Mouse (Mus musculus): ENCODE measurements at regions not wholly inside any gene's neighbourhood (a gene's known extent, or its start where the extent isn't known, plus 50 kb on each side); places are given as distances from the start of the nearest gene placed in this dataset.

GRCm38 (mm10) chr1:13859723-13860122 lies 2233.4 kb downstream of the 4930444P10Rik start:
- no peaks in the 10 kb centered on the region for H3K27me3 ChIP-seq
- no peaks in the 10 kb centered on the region for H3K36me3 ChIP-seq
- no peak for ATAC-seq (replicated peaks)
- no peak overlapping the region for H3K27ac ChIP-seq (replicated peaks)
- H3K4me2 ChIP-seq (replicated peaks), result no peak overlapping the region
- H3K4me1 ChIP-seq, result peaks cover 16% of the 10 kb centered on the region
- WGBS, result 71% methylated on average over 3 of the region's 3 CpGs
- H3K4me3 ChIP-seq, result no peak overlapping the region
- H3K9ac ChIP-seq (replicated peaks), result no peak overlapping the region
- H3K9me3 ChIP-seq, result no peaks in the 10 kb centered on the region

DNA sequence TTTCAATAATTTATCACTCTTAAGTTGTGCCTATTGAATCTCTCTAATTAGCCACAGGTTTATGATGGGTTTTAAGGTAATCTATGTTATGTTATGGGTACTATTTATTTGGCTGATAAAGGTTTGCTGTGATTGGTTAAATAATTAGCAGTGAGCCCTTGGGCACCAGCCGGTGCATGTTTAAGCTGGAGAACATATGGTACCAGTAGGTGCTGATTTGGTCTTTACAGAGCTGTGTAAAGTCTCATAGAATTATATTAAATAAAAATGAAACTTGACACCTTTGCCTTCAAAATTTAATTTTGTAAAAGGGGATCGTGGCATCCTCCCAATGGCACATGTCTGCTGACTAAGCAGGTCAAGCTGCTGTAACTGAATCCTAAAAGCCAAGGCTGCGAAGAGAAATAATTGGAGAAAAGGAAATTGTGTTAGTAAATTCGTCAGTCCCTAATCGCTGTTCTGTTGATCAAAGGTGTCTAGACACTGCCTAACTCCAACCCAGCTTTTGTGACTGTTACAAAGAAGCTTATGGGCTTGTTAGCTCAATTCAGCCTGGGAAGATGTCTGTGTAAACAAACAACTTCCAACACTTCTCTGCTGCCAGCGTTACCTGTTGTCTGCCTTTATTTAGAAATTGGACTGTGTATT lies 2234.6 kb downstream of the 4930444P10Rik start:
- no peak overlapping the region for H3K4me3 ChIP-seq
- H3K27ac ChIP-seq (replicated peaks), result no peak overlapping the region
- WGBS, result 14% methylated on average over 6 of the region's 6 CpGs
- ATAC-seq (replicated peaks), result peak; percentile 80
- no peak overlapping the region for H3K9ac ChIP-seq (replicated peaks)
- no peaks in the 10 kb centered on the region for H3K27me3 ChIP-seq
- peaks cover 16% of the 10 kb centered on the region for H3K4me1 ChIP-seq
- H3K9me3 ChIP-seq, result no peaks in the 10 kb centered on the region
- no peak overlapping the region for H3K4me2 ChIP-seq (replicated peaks)
- H3K36me3 ChIP-seq, result no peaks in the 10 kb centered on the region

DNA sequence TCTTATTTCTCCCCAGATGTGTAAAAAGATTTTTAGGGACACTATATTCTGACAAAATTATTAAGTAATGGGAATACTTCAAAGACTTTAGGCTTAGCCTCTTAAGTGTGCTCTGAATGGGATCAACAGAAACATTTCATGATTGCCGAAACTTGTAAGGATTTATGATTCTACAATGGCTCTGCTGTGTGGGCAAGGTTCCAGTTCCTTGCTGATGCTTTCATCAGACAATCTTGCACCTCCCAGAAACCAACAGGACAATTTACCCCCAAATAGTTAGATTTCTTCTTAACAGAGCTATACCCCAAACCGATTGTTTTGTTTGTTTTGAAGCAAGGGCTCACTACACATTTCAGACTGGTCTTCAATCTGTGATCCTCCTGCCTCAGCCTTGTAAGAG lies 2236.1 kb downstream of the 4930444P10Rik start:
- H3K4me3 ChIP-seq, result no peak overlapping the region
- no peaks in the 10 kb centered on the region for H3K27me3 ChIP-seq
- no peak overlapping the region for H3K4me2 ChIP-seq (replicated peaks)
- no peaks in the 10 kb centered on the region for H3K9me3 ChIP-seq
- WGBS, result 86% methylated on average over 2 of the region's 2 CpGs
- no peaks in the 10 kb centered on the region for H3K36me3 ChIP-seq
- peaks cover 16% of the 10 kb centered on the region for H3K4me1 ChIP-seq
- no peak overlapping the region for H3K27ac ChIP-seq (replicated peaks)
- no peak overlapping the region for H3K9ac ChIP-seq (replicated peaks)
- no peak for ATAC-seq (replicated peaks)

- Histone ChIP-seq H3K36me3 (no peaks in the 10 kb centered on the region), H3K9ac (replicated peaks) (no peak overlapping the region), H3K4me1 (no peaks in the 10 kb centered on the region), H3K4me3 (no peak overlapping the region), H3K27me3 (no peaks in the 10 kb centered on the region), H3K9me3 (no peaks in the 10 kb centered on the region), H3K27ac (replicated peaks) (no peak overlapping the region), H3K4me2 (replicated peaks) (no peak overlapping the region)
- no peak for ATAC-seq (replicated peaks)
- WGBS, result 87% methylated on average over 5 of the region's 5 CpGs
These were observed 2242.0 kb downstream of the 4930444P10Rik start for GRCm38 (mm10) chr1:13851144-13851543.

- H3K4me3 ChIP-seq, result no peak overlapping the region
- H3K9ac ChIP-seq (replicated peaks), result no peak overlapping the region
- 74% methylated on average over 4 of the region's 4 CpGs for WGBS
- no peak for ATAC-seq (replicated peaks)
- H3K27ac ChIP-seq (replicated peaks), result no peak overlapping the region
- H3K4me1 ChIP-seq, result no peaks in the 10 kb centered on the region
- H3K4me2 ChIP-seq (replicated peaks), result no peak overlapping the region
- no peaks in the 10 kb centered on the region for H3K9me3 ChIP-seq
- H3K27me3 ChIP-seq, result no peaks in the 10 kb centered on the region
- H3K36me3 ChIP-seq, result no peaks in the 10 kb centered on the region
These were observed 2244.1 kb downstream of the 4930444P10Rik start for GRCm38 (mm10) chr1:13849071-13849470.

DNA sequence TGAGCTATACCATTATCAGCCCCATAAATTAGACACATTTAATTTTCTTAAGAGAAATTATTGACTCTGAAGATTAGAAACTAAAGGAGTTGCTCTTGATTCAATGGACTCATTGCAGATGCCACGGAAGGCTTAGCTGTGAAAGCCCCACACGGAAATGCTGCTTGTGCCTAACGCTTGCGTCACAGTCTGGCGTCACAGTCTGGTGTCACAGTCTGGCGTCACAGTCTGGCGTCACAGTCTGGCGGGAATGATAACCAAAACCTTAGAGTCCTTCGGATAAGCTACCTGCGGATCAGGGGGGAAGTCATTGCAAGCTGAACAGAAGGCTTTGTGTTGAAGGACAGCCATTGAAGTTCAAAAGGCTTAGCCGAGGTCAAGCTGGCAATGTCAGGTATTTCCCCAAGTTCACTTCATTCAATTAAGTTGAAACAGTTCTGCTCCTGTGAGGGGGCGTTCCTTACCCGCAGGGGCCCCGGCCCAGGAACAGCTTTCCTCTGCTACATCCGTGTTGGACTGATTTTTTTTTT lies 2246.7 kb downstream of the 4930444P10Rik start:
- H3K4me3 ChIP-seq, result no peak overlapping the region
- WGBS, result 72% methylated on average over 15 of the region's 15 CpGs

GRCm38 (mm10) chr1:13840309-13840622 lies 2252.9 kb downstream of the 4930444P10Rik start:
- Histone ChIP-seq H3K9me3 (no peaks in the 10 kb centered on the region), H3K4me3 (no peak overlapping the region), H3K36me3 (no peaks in the 10 kb centered on the region), H3K27ac (replicated peaks) (no peak overlapping the region), H3K4me2 (replicated peaks) (no peak overlapping the region), H3K4me1 (no peaks in the 10 kb centered on the region), H3K27me3 (no peaks in the 10 kb centered on the region), H3K9ac (replicated peaks) (no peak overlapping the region)
- 100% methylated on average over 1 of the region's 1 CpGs for WGBS
- no peak for ATAC-seq (replicated peaks)

More for the DNA sequence above, 2246.7 kb downstream of the 4930444P10Rik start:
- H3K4me2 ChIP-seq (replicated peaks), result no peak overlapping the region
- no peak for ATAC-seq (replicated peaks)
- H3K27ac ChIP-seq (replicated peaks), result no peak overlapping the region
- H3K9ac ChIP-seq (replicated peaks), result no peak overlapping the region
- no peaks in the 10 kb centered on the region for H3K27me3 ChIP-seq
- H3K36me3 ChIP-seq, result no peaks in the 10 kb centered on the region
- H3K4me1 ChIP-seq, result no peaks in the 10 kb centered on the region
- no peaks in the 10 kb centered on the region for H3K9me3 ChIP-seq

- Histone ChIP-seq H3K9ac (replicated peaks) (no peak overlapping the region), H3K27me3 (no peaks in the 10 kb centered on the region), H3K9me3 (no peaks in the 10 kb centered on the region), H3K4me2 (replicated peaks) (no peak overlapping the region), H3K27ac (replicated peaks) (no peak overlapping the region), H3K4me3 (no peak overlapping the region), H3K36me3 (no peaks in the 10 kb centered on the region), H3K4me1 (no peaks in the 10 kb centered on the region)
- WGBS, result 78% methylated on average over 11 of the region's 11 CpGs
- no peak for ATAC-seq (replicated peaks)
These were observed 2253.4 kb downstream of the 4930444P10Rik start for GRCm38 (mm10) chr1:13839619-13840308.

- ATAC-seq (replicated peaks), result 0 out of 2 replicates have a peak, but pooled peaks have one; percentile 30
- no peaks in the 10 kb centered on the region for H3K36me3 ChIP-seq
- H3K4me1 ChIP-seq, result no peaks in the 10 kb centered on the region
- H3K9me3 ChIP-seq, result no peaks in the 10 kb centered on the region
- H3K27me3 ChIP-seq, result no peaks in the 10 kb centered on the region
- no peak overlapping the region for H3K9ac ChIP-seq (replicated peaks)
- H3K27ac ChIP-seq (replicated peaks), result no peak overlapping the region
- no peak overlapping the region for H3K4me2 ChIP-seq (replicated peaks)
- WGBS, result 77% methylated on average over 12 of the region's 12 CpGs
- H3K4me3 ChIP-seq, result no peak overlapping the region
These were observed 2258.0 kb downstream of the 4930444P10Rik start for GRCm38 (mm10) chr1:13834860-13835840.

DNA sequence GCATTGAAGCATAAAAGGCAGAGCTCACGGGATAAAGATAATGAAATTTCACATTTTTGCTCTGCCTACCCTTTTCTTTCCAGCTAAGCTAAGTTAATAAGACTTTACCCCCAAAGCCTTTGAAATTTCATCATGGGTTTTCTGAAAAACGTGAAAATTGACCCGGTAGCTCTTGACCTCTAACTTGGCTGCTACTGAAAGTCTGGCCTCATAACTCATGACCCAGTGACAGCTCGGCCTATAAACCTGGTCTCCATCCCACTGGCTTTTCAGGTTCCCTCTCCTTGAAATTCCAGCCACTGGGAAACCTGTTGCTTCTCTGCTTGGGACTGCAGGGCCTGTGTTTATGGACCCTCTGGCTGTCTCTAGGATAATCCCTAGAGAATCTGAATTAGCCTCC lies 2285.3 kb downstream of the 4930444P10Rik start:
- H3K9ac ChIP-seq (replicated peaks), result no peak overlapping the region
- H3K4me2 ChIP-seq (replicated peaks), result no peak overlapping the region
- H3K36me3 ChIP-seq, result no peaks in the 10 kb centered on the region
- no peaks in the 10 kb centered on the region for H3K9me3 ChIP-seq
- H3K27me3 ChIP-seq, result no peaks in the 10 kb centered on the region
- 75% methylated on average over 4 of the region's 4 CpGs for WGBS
- no peak overlapping the region for H3K4me3 ChIP-seq
- ATAC-seq (replicated peaks), result no peak
- H3K27ac ChIP-seq (replicated peaks), result no peak overlapping the region
- no peaks in the 10 kb centered on the region for H3K4me1 ChIP-seq

DNA sequence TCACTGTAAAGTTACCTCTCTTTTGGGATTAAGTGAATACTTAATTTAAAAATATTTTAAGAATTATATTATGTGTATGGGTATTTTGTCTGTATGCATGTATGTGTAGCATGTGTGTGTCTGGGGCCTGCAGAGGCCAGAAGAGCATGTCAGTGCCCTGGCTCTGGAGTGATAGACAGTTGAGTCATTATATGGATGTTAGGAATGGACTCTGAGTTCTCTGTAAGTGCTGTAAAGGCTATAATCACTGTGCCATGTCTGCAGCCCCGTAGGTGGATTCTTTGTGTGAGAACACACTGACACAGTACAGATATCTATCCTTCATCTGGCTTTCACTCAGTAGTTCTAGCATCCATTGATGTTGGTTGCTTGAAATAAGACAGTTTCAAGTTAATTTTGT lies 2292.7 kb downstream of the 4930444P10Rik start:
- Histone ChIP-seq H3K27me3 (no peaks in the 10 kb centered on the region), H3K9ac (replicated peaks) (no peak overlapping the region), H3K27ac (replicated peaks) (no peak overlapping the region), H3K9me3 (no peaks in the 10 kb centered on the region), H3K4me3 (no peak overlapping the region), H3K4me1 (no peaks in the 10 kb centered on the region), H3K4me2 (replicated peaks) (no peak overlapping the region), H3K36me3 (no peaks in the 10 kb centered on the region)
- no peak for ATAC-seq (replicated peaks)
- 95% methylated on average over 1 of the region's 1 CpGs for WGBS

GRCm38 (mm10) chr1:13798848-13799247 lies 2294.3 kb downstream of the 4930444P10Rik start:
- no peaks in the 10 kb centered on the region for H3K36me3 ChIP-seq
- no peaks in the 10 kb centered on the region for H3K9me3 ChIP-seq
- no peak for ATAC-seq (replicated peaks)
- no peak overlapping the region for H3K27ac ChIP-seq (replicated peaks)
- H3K4me2 ChIP-seq (replicated peaks), result no peak overlapping the region
- H3K4me3 ChIP-seq, result no peak overlapping the region
- 76% methylated on average over 1 of the region's 1 CpGs for WGBS
- no peaks in the 10 kb centered on the region for H3K4me1 ChIP-seq
- no peak overlapping the region for H3K9ac ChIP-seq (replicated peaks)
- no peaks in the 10 kb centered on the region for H3K27me3 ChIP-seq
